Mouse (Mus musculus): ENCODE data around the gene Padi4. TPM values are rescaled to one million over a fixed set of nuclear protein-coding genes. Genes with fewer than 3 reads are reported as not detected.

Gene Padi4
- total and polyA plus RNA-seq, 2 experiments from 2014 or later = 1.2 to 2.4 TPM

DNA sequence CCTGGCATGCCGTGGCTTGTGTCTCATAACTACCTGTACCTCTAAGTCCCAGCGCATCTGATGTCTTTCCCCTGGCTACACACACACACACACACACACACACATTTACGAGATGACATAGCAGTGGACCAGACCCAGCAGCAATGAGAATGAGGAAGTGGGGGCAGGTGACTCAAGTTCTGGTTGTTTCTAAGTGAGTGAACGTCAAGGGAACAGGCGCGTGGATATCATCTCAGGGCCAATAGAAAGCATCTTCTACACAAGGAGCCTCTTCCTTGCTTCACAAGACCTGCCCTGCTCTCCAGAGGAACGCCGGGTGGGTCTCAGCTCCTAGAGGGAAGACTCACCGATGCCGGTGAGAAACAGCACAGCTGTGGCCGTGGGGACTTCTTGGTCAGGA lies 33.4 kb downstream of the Padi4 start:
- Histone ChIP-seq H3K36me3 (replicated peaks; ENCODE audit: control insufficient read depth, insufficient read depth, low read length) (no peaks in the 10 kb centered on the region), H3K9me3 (replicated peaks; ENCODE audit: control insufficient read depth, low read length) (no peaks in the 10 kb centered on the region), H3K9ac (replicated peaks; ENCODE audit: low read depth, low read length) (no peak overlapping the region), H3K4me3 (ENCODE audit: low read depth, low read length) (no peak overlapping the region), H3K4me2 (ENCODE audit: low read depth, low read length) (no peak overlapping the region), H3K27me3 (ENCODE audit: control insufficient read depth, insufficient read depth, low read length) (no peaks in the 10 kb centered on the region), H3K27ac (ENCODE audit: low read depth) (no peak overlapping the region), H3K4me1 (ENCODE audit: control insufficient read depth, insufficient read depth) (no peaks in the 10 kb centered on the region)
- DNase-seq (ENCODE audit: low spot score) (no peak), ATAC-seq (ENCODE audit: insufficient read depth, low read depth) (no peak)
- TF ChIP-seq EP300 (IDR thresholded peaks at IDR 0.05; ENCODE audit: low read depth) (no peak), CTCF (IDR thresholded peaks at IDR 0.05; ENCODE audit: low read depth) (no peak)
- WGBS = 82% methylated on average over 11 of the region's 11 CpGs

DNA sequence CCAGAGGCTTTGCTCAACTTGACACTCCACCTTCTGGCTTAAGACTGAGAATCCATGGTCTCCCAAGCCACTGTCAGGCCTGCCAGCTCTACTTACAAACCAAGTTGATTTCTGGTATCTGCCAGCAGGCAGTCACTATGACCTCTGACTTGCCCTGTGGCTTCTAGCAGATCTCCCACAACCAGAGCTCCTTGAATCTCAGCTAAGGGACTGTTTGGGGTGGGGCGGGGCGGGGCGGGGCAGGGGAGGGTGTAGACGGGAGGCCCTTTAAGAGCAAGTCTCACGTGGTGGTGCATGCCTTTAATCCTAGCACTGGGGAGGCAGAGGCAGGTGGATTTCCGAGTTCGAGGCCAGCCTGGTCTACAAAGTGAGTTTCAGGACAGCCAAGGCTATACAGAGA lies 41.2 kb downstream of the Padi4 start:
- Histone ChIP-seq H3K4me3 (ENCODE audit: low read depth, low read length) (no peak overlapping the region), H3K27ac (ENCODE audit: low read depth) (no peak overlapping the region), H3K36me3 (replicated peaks; ENCODE audit: control insufficient read depth, insufficient read depth, low read length) (no peaks in the 10 kb centered on the region), H3K4me2 (ENCODE audit: low read depth, low read length) (no peak overlapping the region), H3K27me3 (ENCODE audit: control insufficient read depth, insufficient read depth, low read length) (no peaks in the 10 kb centered on the region), H3K4me1 (ENCODE audit: control insufficient read depth, insufficient read depth) (no peaks in the 10 kb centered on the region), H3K9ac (replicated peaks; ENCODE audit: low read depth, low read length) (no peak overlapping the region), H3K9me3 (replicated peaks; ENCODE audit: control insufficient read depth, low read length) (no peaks in the 10 kb centered on the region)
- ATAC-seq (ENCODE audit: insufficient read depth, low read depth) = no peak
- no peak for TF ChIP-seq CTCF (IDR thresholded peaks at IDR 0.05; ENCODE audit: low read depth)
- no peak for TF ChIP-seq EP300 (IDR thresholded peaks at IDR 0.05; ENCODE audit: low read depth)
- WGBS = 72% methylated on average over 7 of the region's 7 CpGs
- DNase-seq (ENCODE audit: low spot score) = no peak

- Histone ChIP-seq H3K4me1 (ENCODE audit: control insufficient read depth, insufficient read depth) (no peaks in the 10 kb centered on the region), H3K4me3 (ENCODE audit: low read depth, low read length) (no peak overlapping the region), H3K27me3 (ENCODE audit: control insufficient read depth, insufficient read depth, low read length) (no peaks in the 10 kb centered on the region), H3K9me3 (replicated peaks; ENCODE audit: control insufficient read depth, low read length) (no peaks in the 10 kb centered on the region), H3K9ac (replicated peaks; ENCODE audit: low read depth, low read length) (no peak overlapping the region), H3K36me3 (replicated peaks; ENCODE audit: control insufficient read depth, insufficient read depth, low read length) (no peaks in the 10 kb centered on the region), H3K4me2 (ENCODE audit: low read depth, low read length) (no peak overlapping the region), H3K27ac (ENCODE audit: low read depth) (no peak overlapping the region)
- TF ChIP-seq EP300 (IDR thresholded peaks at IDR 0.05; ENCODE audit: low read depth) (no peak), CTCF (IDR thresholded peaks at IDR 0.05; ENCODE audit: low read depth) (no peak)
- WGBS = 81% methylated on average over 4 of the region's 4 CpGs
- no peak for DNase-seq (ENCODE audit: low spot score)
- no peak for ATAC-seq (ENCODE audit: insufficient read depth, low read depth)
Observed at GRCm38 (mm10) chr4:140731654-140732053, 42.4 kb downstream of the Padi4 start.

DNA sequence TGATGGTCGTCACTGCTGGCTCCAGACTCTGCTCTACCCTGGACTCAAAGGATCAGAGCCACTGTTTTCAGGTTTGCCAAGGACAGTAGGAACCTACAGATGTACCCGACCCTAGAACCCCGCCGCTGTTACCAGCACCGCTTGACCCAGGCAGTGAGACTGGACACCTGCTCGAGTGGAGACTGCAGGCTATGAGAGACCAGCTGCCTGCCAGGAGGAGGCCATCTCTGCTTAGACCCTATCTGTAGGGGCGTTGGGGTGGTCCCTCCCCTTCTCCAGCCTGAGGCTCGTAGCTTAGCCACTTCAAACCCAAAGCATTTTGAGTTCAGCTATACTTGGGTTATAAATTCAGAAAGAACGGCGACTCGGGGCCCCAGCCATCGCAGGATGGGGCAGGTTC lies 47.1 kb downstream of the Padi4 start:
- Histone ChIP-seq H3K27ac (ENCODE audit: low read depth) (no peak overlapping the region), H3K9ac (replicated peaks; ENCODE audit: low read depth, low read length) (no peak overlapping the region), H3K4me3 (ENCODE audit: low read depth, low read length) (no peak overlapping the region), H3K4me2 (ENCODE audit: low read depth, low read length) (no peak overlapping the region), H3K36me3 (replicated peaks; ENCODE audit: control insufficient read depth, insufficient read depth, low read length) (peaks cover 11% of the 10 kb centered on the region; the same call in 1 of the 2 replicates), H3K27me3 (ENCODE audit: control insufficient read depth, insufficient read depth, low read length) (no peaks in the 10 kb centered on the region), H3K4me1 (ENCODE audit: control insufficient read depth, insufficient read depth) (no peaks in the 10 kb centered on the region), H3K9me3 (replicated peaks; ENCODE audit: control insufficient read depth, low read length) (no peaks in the 10 kb centered on the region)
- WGBS = 86% methylated on average over 12 of the region's 12 CpGs
- no peak for DNase-seq (ENCODE audit: low spot score)
- TF ChIP-seq EP300 (IDR thresholded peaks at IDR 0.05; ENCODE audit: low read depth) (no peak), CTCF (IDR thresholded peaks at IDR 0.05; ENCODE audit: low read depth) (no peak)
- ATAC-seq (ENCODE audit: insufficient read depth, low read depth) = no peak

DNA sequence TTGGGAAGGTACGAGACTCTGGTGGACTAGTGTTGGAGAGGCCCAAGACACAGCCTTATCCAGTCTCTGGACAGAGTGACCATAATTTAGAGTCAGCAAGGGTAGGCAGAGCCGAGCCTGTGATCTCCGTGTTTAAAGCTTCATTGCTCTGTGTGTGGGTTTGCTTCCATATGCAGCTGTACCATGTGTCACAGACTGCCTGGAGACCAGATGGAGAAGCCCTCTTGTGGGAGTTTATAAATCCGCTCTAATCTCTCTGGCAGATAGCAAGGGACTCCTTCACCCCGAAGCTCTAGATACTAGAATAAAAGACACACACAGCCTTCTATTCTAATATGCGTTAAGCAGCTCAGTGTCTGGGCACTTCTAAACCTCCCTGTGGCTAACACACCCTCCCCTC lies 49.3 kb downstream of the Padi4 start:
- no peak for ATAC-seq (ENCODE audit: insufficient read depth, low read depth)
- WGBS = 61% methylated on average over 6 of the region's 6 CpGs
- TF ChIP-seq EP300 (IDR thresholded peaks at IDR 0.05; ENCODE audit: low read depth) (no peak), CTCF (IDR thresholded peaks at IDR 0.05; ENCODE audit: low read depth) (no peak)
- Histone ChIP-seq H3K4me3 (ENCODE audit: low read depth, low read length) (no peak overlapping the region), H3K4me2 (ENCODE audit: low read depth, low read length) (no peak overlapping the region), H3K9me3 (replicated peaks; ENCODE audit: control insufficient read depth, low read length) (no peaks in the 10 kb centered on the region), H3K36me3 (replicated peaks; ENCODE audit: control insufficient read depth, insufficient read depth, low read length) (peaks cover 32% of the 10 kb centered on the region), H3K9ac (replicated peaks; ENCODE audit: low read depth, low read length) (no peak overlapping the region), H3K27me3 (ENCODE audit: control insufficient read depth, insufficient read depth, low read length) (no peaks in the 10 kb centered on the region), H3K27ac (ENCODE audit: low read depth) (no peak overlapping the region), H3K4me1 (ENCODE audit: control insufficient read depth, insufficient read depth) (no peaks in the 10 kb centered on the region)
- DNase-seq (ENCODE audit: low spot score) = no peak

DNA sequence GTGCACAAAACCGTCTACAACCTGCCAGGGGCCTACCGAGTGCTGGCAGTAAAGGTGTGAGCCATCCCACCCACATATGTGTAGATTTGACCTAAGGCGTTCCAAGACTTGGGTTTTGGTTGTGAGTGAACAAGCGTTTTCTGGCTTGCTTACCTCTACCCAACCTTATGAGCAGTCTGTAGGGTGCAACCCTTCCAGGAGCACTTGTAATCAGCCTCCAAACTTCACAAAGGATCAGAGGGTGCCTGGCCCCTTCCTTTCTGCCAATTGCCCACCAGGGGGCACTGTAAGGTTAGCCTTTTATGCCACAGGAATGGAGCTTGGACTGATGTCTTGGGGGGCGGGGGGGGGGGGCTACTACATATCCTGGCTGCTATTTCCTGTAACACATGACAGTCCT lies 50.2 kb downstream of the Padi4 start:
- no peak overlapping the region for H3K27ac ChIP-seq (ENCODE audit: low read depth)
- H3K9ac ChIP-seq (replicated peaks; ENCODE audit: low read depth, low read length) = no peak overlapping the region
- ATAC-seq (ENCODE audit: insufficient read depth, low read depth) (peak; percentile 46; the same call in 1 of the 2 replicates), DNase-seq (ENCODE audit: low spot score) (no peak)
- H3K36me3 ChIP-seq (replicated peaks; ENCODE audit: control insufficient read depth, insufficient read depth, low read length) = peaks cover 39% of the 10 kb centered on the region
- no peaks in the 10 kb centered on the region for H3K4me1 ChIP-seq (ENCODE audit: control insufficient read depth, insufficient read depth)
- H3K4me2 ChIP-seq (ENCODE audit: low read depth, low read length) = no peak overlapping the region
- TF ChIP-seq CTCF (IDR thresholded peaks at IDR 0.05; ENCODE audit: low read depth) (peak; percentile 73), EP300 (IDR thresholded peaks at IDR 0.05; ENCODE audit: low read depth) (no peak)
- H3K9me3 ChIP-seq (replicated peaks; ENCODE audit: control insufficient read depth, low read length) = no peaks in the 10 kb centered on the region
- H3K27me3 ChIP-seq (ENCODE audit: control insufficient read depth, insufficient read depth, low read length) = no peaks in the 10 kb centered on the region
- H3K4me3 ChIP-seq (ENCODE audit: low read depth, low read length) = no peak overlapping the region
- 54% methylated on average over 5 of the region's 5 CpGs for WGBS
